Mouse (Mus musculus): Measurements from ENCODE around the gene Otud4. TPM values are rescaled to one million over a fixed set of nuclear protein-coding genes. Genes with fewer than 3 reads are reported as not detected.

Gene Otud4
- 8.5 TPM for polyA plus RNA-seq (2017; shearing (Covaris generic))

GRCm38 (mm10) chr8:79639586-79640451, at the start of gene Otud4:
Otud4 (plus strand) TSS chr8:79639618.

DNA sequence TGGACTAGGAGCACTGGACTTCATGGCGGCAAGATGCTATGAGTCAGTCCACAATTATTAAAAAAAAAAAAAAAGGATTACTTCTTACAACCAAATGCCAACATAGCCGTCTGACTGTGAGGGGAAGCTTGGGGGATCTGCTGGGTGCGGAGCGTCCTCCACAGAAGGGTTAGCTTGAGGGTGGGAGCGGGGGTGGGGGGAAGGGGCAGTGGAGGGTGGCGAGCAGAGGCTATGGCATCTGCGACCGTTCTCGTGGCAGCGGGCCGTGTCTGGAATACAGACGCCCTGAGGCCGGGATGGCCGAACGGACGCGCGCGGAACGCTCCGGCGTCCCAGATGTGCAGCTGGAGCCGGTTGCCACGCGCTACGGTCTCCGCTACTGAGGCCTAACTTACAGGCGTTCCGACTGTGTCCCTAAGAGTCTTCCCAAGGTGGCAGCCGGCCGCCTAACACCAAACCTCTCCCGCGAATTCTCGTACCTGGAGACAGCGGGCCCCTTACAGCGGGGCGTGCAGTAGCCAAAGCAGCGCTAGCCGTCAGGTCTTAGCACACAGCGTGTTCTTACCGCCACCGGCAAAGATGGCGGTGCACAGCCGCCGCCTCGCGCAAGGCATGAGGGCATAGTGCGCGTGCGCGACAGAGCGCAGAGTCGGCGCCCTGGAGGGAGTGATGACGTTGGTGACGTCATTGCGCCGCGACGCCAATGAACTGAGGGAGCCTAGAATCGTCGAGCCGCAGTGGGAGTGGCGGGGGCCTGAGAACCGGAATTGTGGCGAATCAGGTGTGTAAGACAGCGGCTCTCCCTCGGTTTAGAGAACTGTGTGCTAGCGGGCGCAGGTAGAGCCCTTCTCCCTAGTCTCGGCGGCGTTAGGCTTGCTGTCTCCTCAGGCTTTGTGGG, 71.9 kb downstream of the Otud4 start, which contains the start of the genes Abce1 and Anapc10:
Gene Abce1, minus strand, starts transcription at position 677 of the 898 bp plus-strand sequence.
Gene Anapc10, plus strand, starts transcription at position 757 of the 898 bp plus-strand sequence.

Other genes starting within 250 kb of the Otud4 start
- 4.6 TPM for gene Smad1, start 240.1 kb upstream of the Otud4 start, polyA plus RNA-seq (2017; shearing (Covaris generic))
- gene Abce1, start 72.1 kb downstream of the Otud4 start, polyA plus RNA-seq (2017; shearing (Covaris generic)): 115 TPM
- 28.8 TPM for gene Anapc10, start 72.2 kb downstream of the Otud4 start, polyA plus RNA-seq (2017; shearing (Covaris generic))

Data from CD4-positive, CD25-positive, alpha-beta regulatory T cell, adult 9 weeks (primary cell).